Mouse (Mus musculus): Measurements from ENCODE around the gene Cxcl17.

- TF ChIP-seq CTCF (IDR thresholded peaks at IDR 0.05; ENCODE audit: borderline replicate concordance, control insufficient read depth, extremely low read depth, insufficient read depth, low read length, poor library complexity), result no peak
- no peak for TF ChIP-seq POLR2A (IDR thresholded peaks at IDR 0.05; ENCODE audit: control insufficient read depth, extremely low read depth, insufficient read depth, low read length, poor library complexity)
These were observed 29.3 kb downstream of the Cxcl17 start for GRCm38 (mm10) chr7:25383385-25383784.
